Mouse (Mus musculus): ENCODE results near the gene Steap2.

Gene Steap2

GRCm38 (mm10) chr5:5664371-5664926, 29.9 kb downstream of the Steap2 start:
- DNase-seq (ENCODE audit: low read depth, low spot score) = no peak

- peak; percentile 68 for DNase-seq (ENCODE audit: low read depth, low spot score)
Measured at GRCm38 (mm10) chr5:5663655-5664370, 30.6 kb downstream of the Steap2 start, which contains the start of gene Cfap69. Gene Cfap69, minus strand, starts transcription at chr5:5664239.

- DNase-seq (ENCODE audit: low read depth, low spot score) = no peak
Measured at GRCm38 (mm10) chr5:5663057-5663456, 31.3 kb downstream of the Steap2 start.

- DNase-seq (ENCODE audit: low read depth, low spot score) = no peak
Measured at GRCm38 (mm10) chr5:5658680-5659079, 35.7 kb downstream of the Steap2 start.

DNA sequence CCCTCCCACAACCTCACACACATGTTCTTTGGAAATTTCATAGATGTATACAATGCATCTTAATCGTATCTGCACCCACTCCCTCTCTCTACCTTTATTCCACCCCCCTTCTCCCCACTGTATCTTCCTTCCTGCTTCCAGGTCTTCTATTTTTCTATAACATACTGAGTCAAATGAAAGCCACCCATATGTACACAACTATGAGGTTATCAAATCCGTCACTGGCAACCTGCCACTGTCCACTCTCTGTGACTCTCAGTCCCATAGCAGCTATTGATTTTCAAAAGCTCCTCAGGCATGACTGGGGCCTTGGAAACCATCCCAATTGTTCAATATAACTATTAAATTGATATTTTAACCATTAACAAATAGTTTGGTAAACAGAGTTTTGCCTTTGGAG, 36.4 kb downstream of the Steap2 start:
- no peak for DNase-seq (ENCODE audit: low read depth, low spot score)

- peak; percentile 89 for DNase-seq (ENCODE audit: low read depth, low spot score)
Measured at GRCm38 (mm10) chr5:5648817-5649569, 45.4 kb downstream of the Steap2 start.

GRCm38 (mm10) chr5:5646173-5646572, 48.2 kb downstream of the Steap2 start:
- DNase-seq (ENCODE audit: low read depth, low spot score) = peak; percentile 16

GRCm38 (mm10) chr5:5638496-5638895, 55.9 kb downstream of the Steap2 start:
- DNase-seq (ENCODE audit: low read depth, low spot score) = no peak

- DNase-seq (ENCODE audit: low read depth, low spot score) = no peak
Measured at GRCm38 (mm10) chr5:5625491-5625890, 68.9 kb downstream of the Steap2 start.

- no peak for DNase-seq (ENCODE audit: low read depth, low spot score)
Measured at GRCm38 (mm10) chr5:5618329-5618728, 76.0 kb downstream of the Steap2 start.
